Mouse (Mus musculus) spleen, adult 2 months (tissue): ENCODE measurements around the gene Cpm.

Experiments used
- CTCF ChIP-seq: fragments of 200-500 bp; IDR thresholded peaks from 2 replicates; pipeline ENCODE4 v1.5.1; 2011; ENCODE audit warnings: mild to moderate bottlenecking, inconsistent platforms; ENCODE audit not compliant: insufficient read depth, insufficient read length, insufficient replicate concordance; ENCODE audit errors: extremely low read depth
- POLR2A ChIP-seq: fragments of 200-500 bp; IDR thresholded peaks from 2 replicates; pipeline ENCODE4 v1.6.1; 2011; ENCODE audit warnings: low read depth, low read length, inconsistent platforms

DNA sequence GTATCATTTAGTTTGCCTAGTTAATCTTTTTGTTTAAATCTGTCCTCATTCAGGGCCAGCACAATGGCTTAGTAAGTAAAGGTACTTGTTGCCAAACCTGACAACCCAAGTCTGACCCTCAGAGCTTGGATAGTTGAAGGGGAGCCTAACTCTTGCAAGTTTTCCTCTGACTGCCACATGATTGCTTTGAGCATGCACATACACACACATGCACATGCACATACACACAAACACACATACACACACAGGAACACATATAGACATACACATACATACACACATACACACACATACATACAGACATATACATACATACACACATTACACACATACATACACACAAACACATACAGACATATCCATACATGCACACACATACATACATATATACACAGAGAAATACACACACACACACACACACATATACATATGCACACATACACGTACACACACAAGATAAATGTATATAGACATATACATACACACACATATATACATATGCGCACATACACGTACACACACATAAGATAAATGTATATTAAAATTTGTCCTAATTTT, 95.6 kb downstream of the Cpm start:
- TF ChIP-seq POLR2A (no peak), CTCF (no peak)
